Mouse (Mus musculus): ENCODE measurements around the gene Gm20431. TPM values are rescaled to one million over a fixed set of nuclear protein-coding genes. Genes with fewer than 3 reads are reported as not detected.

Gm20431 gene
- polyA plus RNA-seq (2014; fragmentation: Nextera tagmentation; extraction: Ambion mirVana) = 5.4 and 6.8 TPM in 2 replicates

GRCm38 (mm10) chr2:167661270-167662203 is at the start of gene Gm20431:
Gene Gm20431, minus strand, starts transcription at chr2:167661496.
- peak; percentile 96 for ATAC-seq
- WGBS = under 1% methylated on average over 70 of the region's 110 CpGs

DNA sequence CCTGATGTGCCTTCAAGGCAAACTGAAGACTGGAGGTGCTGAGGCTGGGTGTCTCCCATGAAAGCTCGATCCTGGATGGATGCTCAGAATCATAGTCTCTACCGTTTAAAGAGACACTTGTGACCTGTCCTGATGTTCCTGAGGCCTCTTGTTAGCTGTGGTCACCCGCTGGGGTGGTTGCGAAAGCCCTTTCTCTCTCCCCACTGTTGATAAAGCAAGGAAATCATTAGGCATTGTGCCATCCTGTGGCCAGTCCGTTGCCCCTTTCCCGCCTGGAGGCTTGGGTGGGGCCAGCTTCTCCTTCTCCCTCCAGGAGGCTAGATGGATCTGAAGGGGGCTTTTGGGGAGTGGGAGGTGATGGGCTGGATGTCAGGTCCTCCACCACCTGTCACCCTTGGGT is 49.3 kb upstream of the Gm20431 start:
- Histone ChIP-seq H3K4me2 (ENCODE audit: low read length) (no peak overlapping the region), H3K36me3 (ENCODE audit: control insufficient read depth, insufficient read depth, low read length) (no peaks in the 10 kb centered on the region), H3K4me1 (ENCODE audit: control insufficient read depth, insufficient read depth, low read length) (no peaks in the 10 kb centered on the region), H3K27me3 (replicated peaks; ENCODE audit: control insufficient read depth, insufficient read depth, low read length) (no peaks in the 10 kb centered on the region), H3K27ac (ENCODE audit: low read depth, low read length) (no peak overlapping the region), H3K9ac (ENCODE audit: low read length) (no peak overlapping the region), H3K9me3 (replicated peaks; ENCODE audit: control insufficient read depth, low read length) (no peaks in the 10 kb centered on the region), H3K4me3 (ENCODE audit: low read depth, low read length) (no peak overlapping the region)
- ATAC-seq (no peak), DNase-seq (ENCODE audit: low spot score) (no peak)
- 50% methylated on average over 6 of the region's 6 CpGs for WGBS

More at GRCm38 (mm10) chr2:167661270-167662203, at the start of gene Gm20431:
- peak; percentile 95 for DNase-seq (ENCODE audit: low spot score)
- Histone ChIP-seq H3K27ac (ENCODE audit: low read depth, low read length) (0 out of 2 replicates have a peak within 1 kb of the TSS, but pooled peaks have one; percentile 2), H3K4me2 (ENCODE audit: low read length) (peak within 1 kb of the TSS; percentile 90), H3K9me3 (replicated peaks; ENCODE audit: control insufficient read depth, low read length) (no peaks in the 10 kb centered on the region), H3K4me3 (ENCODE audit: low read depth, low read length) (peak within 1 kb of the TSS; percentile 78), H3K27me3 (replicated peaks; ENCODE audit: control insufficient read depth, insufficient read depth, low read length) (no peaks in the 10 kb centered on the region), H3K36me3 (ENCODE audit: control insufficient read depth, insufficient read depth, low read length) (no peaks in the 10 kb centered on the region), H3K9ac (ENCODE audit: low read length) (peak within 1 kb of the TSS; percentile 82), H3K4me1 (ENCODE audit: control insufficient read depth, insufficient read depth, low read length) (peaks cover 18% of the 10 kb centered on the region)

DNA sequence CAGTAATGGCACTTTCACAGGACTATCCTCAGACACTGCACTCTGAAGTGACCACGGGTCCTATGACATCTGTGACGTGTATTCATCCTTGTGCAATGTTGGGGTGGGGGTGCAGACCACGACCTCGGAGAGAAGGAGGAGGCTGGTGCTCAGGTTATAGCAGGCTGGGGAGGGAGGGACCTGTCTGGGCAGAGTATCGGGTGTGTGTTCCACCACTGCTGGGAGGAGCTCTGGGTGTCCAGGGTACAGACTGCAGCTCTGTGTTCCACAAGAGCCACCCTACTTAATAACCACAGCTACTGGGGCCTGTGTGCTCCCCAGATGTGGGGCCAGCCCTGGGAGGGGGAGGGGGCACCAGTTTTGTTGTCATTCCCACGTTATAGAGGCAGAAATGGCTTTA is 48.7 kb upstream of the Gm20431 start:
- 67% methylated on average over 6 of the region's 6 CpGs for WGBS

GRCm38 (mm10) chr2:167708373-167708772 is 47.1 kb upstream of the Gm20431 start:
- no peak overlapping the region for H3K27ac ChIP-seq (ENCODE audit: low read depth, low read length)
- H3K9ac ChIP-seq (ENCODE audit: low read length) = no peak overlapping the region
- DNase-seq (ENCODE audit: low spot score) (no peak), ATAC-seq (no peak)
- H3K4me3 ChIP-seq (ENCODE audit: low read depth, low read length) = no peak overlapping the region
- H3K36me3 ChIP-seq (ENCODE audit: control insufficient read depth, insufficient read depth, low read length) = no peaks in the 10 kb centered on the region
- H3K9me3 ChIP-seq (replicated peaks; ENCODE audit: control insufficient read depth, low read length) = no peaks in the 10 kb centered on the region
- no peaks in the 10 kb centered on the region for H3K27me3 ChIP-seq (replicated peaks; ENCODE audit: control insufficient read depth, insufficient read depth, low read length)
- no peaks in the 10 kb centered on the region for H3K4me1 ChIP-seq (ENCODE audit: control insufficient read depth, insufficient read depth, low read length)
- 61% methylated on average over 15 of the region's 15 CpGs for WGBS
- no peak overlapping the region for H3K4me2 ChIP-seq (ENCODE audit: low read length)

More for the DNA sequence above, 48.7 kb upstream of the Gm20431 start:
- Histone ChIP-seq H3K27me3 (replicated peaks; ENCODE audit: control insufficient read depth, insufficient read depth, low read length) (no peaks in the 10 kb centered on the region), H3K9me3 (replicated peaks; ENCODE audit: control insufficient read depth, low read length) (no peaks in the 10 kb centered on the region), H3K27ac (ENCODE audit: low read depth, low read length) (no peak overlapping the region), H3K9ac (ENCODE audit: low read length) (no peak overlapping the region), H3K4me2 (ENCODE audit: low read length) (no peak overlapping the region), H3K36me3 (ENCODE audit: control insufficient read depth, insufficient read depth, low read length) (no peaks in the 10 kb centered on the region), H3K4me1 (ENCODE audit: control insufficient read depth, insufficient read depth, low read length) (no peaks in the 10 kb centered on the region), H3K4me3 (ENCODE audit: low read depth, low read length) (no peak overlapping the region)
- DNase-seq (ENCODE audit: low spot score) (no peak), ATAC-seq (no peak)

- Histone ChIP-seq H3K4me2 (ENCODE audit: low read length) (no peak overlapping the region), H3K9ac (ENCODE audit: low read length) (no peak overlapping the region), H3K36me3 (ENCODE audit: control insufficient read depth, insufficient read depth, low read length) (no peaks in the 10 kb centered on the region), H3K27me3 (replicated peaks; ENCODE audit: control insufficient read depth, insufficient read depth, low read length) (no peaks in the 10 kb centered on the region), H3K9me3 (replicated peaks; ENCODE audit: control insufficient read depth, low read length) (no peaks in the 10 kb centered on the region), H3K27ac (ENCODE audit: low read depth, low read length) (no peak overlapping the region), H3K4me3 (ENCODE audit: low read depth, low read length) (no peak overlapping the region), H3K4me1 (ENCODE audit: control insufficient read depth, insufficient read depth, low read length) (no peaks in the 10 kb centered on the region)
- WGBS = 69% methylated on average over 11 of the region's 11 CpGs
- DNase-seq (ENCODE audit: low spot score) (no peak), ATAC-seq (no peak)
These were observed 45.1 kb upstream of the Gm20431 start for GRCm38 (mm10) chr2:167706183-167706939.

GRCm38 (mm10) chr2:167704409-167704808 is 43.1 kb upstream of the Gm20431 start:
- H3K36me3 ChIP-seq (ENCODE audit: control insufficient read depth, insufficient read depth, low read length) = no peaks in the 10 kb centered on the region
- H3K4me1 ChIP-seq (ENCODE audit: control insufficient read depth, insufficient read depth, low read length) = no peaks in the 10 kb centered on the region
- DNase-seq (ENCODE audit: low spot score) (no peak), ATAC-seq (no peak)
- H3K27ac ChIP-seq (ENCODE audit: low read depth, low read length) = no peak overlapping the region
- WGBS = 88% methylated on average over 4 of the region's 4 CpGs
- no peak overlapping the region for H3K4me3 ChIP-seq (ENCODE audit: low read depth, low read length)
- no peaks in the 10 kb centered on the region for H3K9me3 ChIP-seq (replicated peaks; ENCODE audit: control insufficient read depth, low read length)
- H3K27me3 ChIP-seq (replicated peaks; ENCODE audit: control insufficient read depth, insufficient read depth, low read length) = no peaks in the 10 kb centered on the region
- H3K4me2 ChIP-seq (ENCODE audit: low read length) = no peak overlapping the region
- H3K9ac ChIP-seq (ENCODE audit: low read length) = no peak overlapping the region

- DNase-seq (ENCODE audit: low spot score) (no peak), ATAC-seq (no peak)
- Histone ChIP-seq H3K27me3 (replicated peaks; ENCODE audit: control insufficient read depth, insufficient read depth, low read length) (no peaks in the 10 kb centered on the region), H3K4me2 (ENCODE audit: low read length) (no peak overlapping the region), H3K9me3 (replicated peaks; ENCODE audit: control insufficient read depth, low read length) (no peaks in the 10 kb centered on the region), H3K36me3 (ENCODE audit: control insufficient read depth, insufficient read depth, low read length) (no peaks in the 10 kb centered on the region), H3K4me3 (ENCODE audit: low read depth, low read length) (no peak overlapping the region), H3K27ac (ENCODE audit: low read depth, low read length) (no peak overlapping the region), H3K9ac (ENCODE audit: low read length) (no peak overlapping the region), H3K4me1 (ENCODE audit: control insufficient read depth, insufficient read depth, low read length) (no peaks in the 10 kb centered on the region)
- WGBS = 79% methylated on average over 6 of the region's 6 CpGs
These were observed 40.8 kb upstream of the Gm20431 start for GRCm38 (mm10) chr2:167702126-167702525.

GRCm38 (mm10) chr2:167701472-167701871 is 40.2 kb upstream of the Gm20431 start:
- H3K4me3 ChIP-seq (ENCODE audit: low read depth, low read length) = no peak overlapping the region

More at GRCm38 (mm10) chr2:167701472-167701871, 40.2 kb upstream of the Gm20431 start:
- Histone ChIP-seq H3K9me3 (replicated peaks; ENCODE audit: control insufficient read depth, low read length) (no peaks in the 10 kb centered on the region), H3K27me3 (replicated peaks; ENCODE audit: control insufficient read depth, insufficient read depth, low read length) (no peaks in the 10 kb centered on the region), H3K9ac (ENCODE audit: low read length) (no peak overlapping the region), H3K27ac (ENCODE audit: low read depth, low read length) (no peak overlapping the region), H3K4me2 (ENCODE audit: low read length) (no peak overlapping the region), H3K4me1 (ENCODE audit: control insufficient read depth, insufficient read depth, low read length) (no peaks in the 10 kb centered on the region), H3K36me3 (ENCODE audit: control insufficient read depth, insufficient read depth, low read length) (no peaks in the 10 kb centered on the region)
- ATAC-seq (no peak), DNase-seq (ENCODE audit: low spot score) (no peak)
- WGBS = 75% methylated on average over 5 of the region's 5 CpGs

Data from forebrain, embryonic 14.5 days (tissue).